ENCODE assay signal across 8 mouse cellular contexts in genomic region chr5:3647708-3648121, GRCm38 (mm10). TPM values are rescaled to one million over a fixed set of nuclear protein-coding genes. Genes with fewer than 3 reads are reported as not detected.
DNase-seq lines count a peak whose midpoint lies in the region; ATAC-seq and TF ChIP-seq lines count a peak whose summit lies in the region.

No protein-coding gene starts in this region.

- peaks cover 2% of the 10 kb centered on the region; the same call in 1 of the 2 replicates for H3K36me3 ChIP-seq in embryonic facial prominence, embryonic 11.5 days (replicated peaks; ENCODE audit: control insufficient read depth, insufficient read depth, low read depth, low read length)
- H3K36me3 ChIP-seq in intestine, postnatal 0 days (ENCODE audit: control insufficient read depth, insufficient read depth): peaks cover 16% of the 10 kb centered on the region
- H3K36me3 ChIP-seq in limb, embryonic 11.5 days (ENCODE audit: control insufficient read depth, insufficient read depth, low read length): no peaks in the 10 kb centered on the region
- peaks cover 17% of the 10 kb centered on the region for H3K36me3 ChIP-seq in midbrain, embryonic 14.5 days (ENCODE audit: control insufficient read depth, insufficient read depth, low read length)
- H3K36me3 ChIP-seq in spleen, adult 2 months (ENCODE audit: control insufficient read depth, insufficient read depth, low read length): peaks cover 12% of the 10 kb centered on the region

- ATAC-seq in embryonic facial prominence, embryonic 11.5 days (replicated peaks; ENCODE audit: insufficient number of reproducible peaks, low FRiP score, low TSS enrichment, low read depth): peak; percentile 96
- ATAC-seq in granulocyte monocyte progenitor cell, adult 5-6 weeks (replicated peaks; ENCODE audit: poor library complexity, severe bottlenecking): peak; percentile 89
- peak; percentile 93 for ATAC-seq in intestine, postnatal 0 days
- ATAC-seq in limb, embryonic 11.5 days (ENCODE audit: insufficient number of reproducible peaks, low FRiP score, low TSS enrichment, low read depth): peak; percentile 96
- peak; percentile 96 for ATAC-seq in midbrain, embryonic 14.5 days (ENCODE audit: low FRiP score, low TSS enrichment)

- H3K9me3 ChIP-seq in embryonic facial prominence, embryonic 11.5 days (replicated peaks; ENCODE audit: control insufficient read depth, low read length): no peaks in the 10 kb centered on the region
- H3K9me3 ChIP-seq in intestine, postnatal 0 days (ENCODE audit: control insufficient read depth): no peaks in the 10 kb centered on the region
- no peaks in the 10 kb centered on the region for H3K9me3 ChIP-seq in limb, embryonic 11.5 days (ENCODE audit: control insufficient read depth, low read length)
- no peaks in the 10 kb centered on the region for H3K9me3 ChIP-seq in midbrain, embryonic 14.5 days (ENCODE audit: control insufficient read depth, low read length)

- H3K4me2 ChIP-seq in embryonic facial prominence, embryonic 11.5 days (ENCODE audit: low read depth, low read length): peak overlapping the region; percentile 43
- peak overlapping the region; percentile 62 for H3K4me2 ChIP-seq in intestine, postnatal 0 days (replicated peaks; ENCODE audit: low read depth)
- peak overlapping the region; percentile 47 for H3K4me2 ChIP-seq in limb, embryonic 11.5 days (ENCODE audit: low read depth, severe bottlenecking)
- H3K4me2 ChIP-seq in midbrain, embryonic 14.5 days (ENCODE audit: low read length): peak overlapping the region; percentile 57

- peak overlapping the region; percentile 91 for H3K9ac ChIP-seq in embryonic facial prominence, embryonic 11.5 days (replicated peaks; ENCODE audit: low read length)
- peak overlapping the region; percentile 92 for H3K9ac ChIP-seq in intestine, postnatal 0 days (ENCODE audit: low read depth, low read length)
- H3K9ac ChIP-seq in limb, embryonic 11.5 days (ENCODE audit: low read length): peak overlapping the region; percentile 88
- H3K9ac ChIP-seq in midbrain, embryonic 14.5 days (replicated peaks; ENCODE audit: low read length): peak overlapping the region; percentile 88

- TF ChIP-seq POLR2A in spleen, adult 2 months (IDR thresholded peaks at IDR 0.05; ENCODE audit: low read depth, low read length): no peak; the same call in 1 of the 2 replicates

- TF ChIP-seq CTCF in intestine, postnatal 0 days (IDR thresholded peaks at IDR 0.05; ENCODE audit: low read depth): peak; percentile 36; the same call in 1 of the 2 replicates
- 0 out of 2 replicates have a peak, but pooled peaks have one; percentile 6 for TF ChIP-seq CTCF in spleen, adult 2 months (IDR thresholded peaks at IDR 0.05; ENCODE audit: extremely low read depth, insufficient read depth, insufficient read length, insufficient replicate concordance)

- WGBS in embryonic facial prominence, embryonic 11.5 days: 0% methylated on average over 22 of the region's 46 CpGs
- under 1% methylated on average over 32 of the region's 46 CpGs for WGBS in intestine, postnatal 0 days
- 0% methylated on average over 16 of the region's 46 CpGs for WGBS in limb, embryonic 11.5 days
- under 1% methylated on average over 22 of the region's 46 CpGs for WGBS in midbrain, embryonic 14.5 days
- under 1% methylated on average over 33 of the region's 46 CpGs for WGBS in spleen, adult 2 months

- H3K4me1 ChIP-seq in embryonic facial prominence, embryonic 11.5 days (ENCODE audit: control insufficient read depth, insufficient read depth, low read length): no peaks in the 10 kb centered on the region
- 0 out of 2 replicates have a peak, but pooled peaks cover 3% of the 10 kb centered on the region for H3K4me1 ChIP-seq in intestine, postnatal 0 days (replicated peaks; ENCODE audit: control insufficient read depth, insufficient read depth, low read length)
- H3K4me1 ChIP-seq in limb, embryonic 11.5 days (ENCODE audit: control insufficient read depth, insufficient read depth, low read length): peaks cover 5% of the 10 kb centered on the region; the same call in 1 of the 2 replicates
- H3K4me1 ChIP-seq in midbrain, embryonic 14.5 days (ENCODE audit: control insufficient read depth, insufficient read depth, low read length): peaks cover 6% of the 10 kb centered on the region; the same call in 1 of the 2 replicates
- no peaks in the 10 kb centered on the region for H3K4me1 ChIP-seq in spleen, adult 2 months (ENCODE audit: control insufficient read depth, insufficient read depth, insufficient read length)

- peak overlapping the region; percentile 81 for H3K27ac ChIP-seq in embryonic facial prominence, embryonic 11.5 days (replicated peaks; ENCODE audit: low read depth, low read length)
- peak overlapping the region; percentile 95 for H3K27ac ChIP-seq in intestine, postnatal 0 days (ENCODE audit: low read depth, low read length)
- peak overlapping the region; percentile 86 for H3K27ac ChIP-seq in limb, embryonic 11.5 days (replicated peaks; ENCODE audit: low read depth, low read length)
- H3K27ac ChIP-seq in midbrain, embryonic 14.5 days (replicated peaks; ENCODE audit: low read depth, low read length): peak overlapping the region; percentile 88
- peak overlapping the region; percentile 91 for H3K27ac ChIP-seq in spleen, adult 2 months (ENCODE audit: insufficient read depth, low read length)

- DNase-seq in 416B (ENCODE audit: low read depth): peak; percentile 94
- DNase-seq in adrenal gland, postnatal 25 days: peak; percentile 88
- DNase-seq in embryonic facial prominence, embryonic 11.5 days (ENCODE audit: low spot score): peak; percentile 92
- DNase-seq in limb, embryonic 11.5 days (ENCODE audit: low spot score): peak; percentile 92
- DNase-seq in midbrain, embryonic 14.5 days: peak; percentile 93
- DNase-seq in spleen, adult 2 months (ENCODE audit: low read depth in 1 of 2, low spot score in 2 of 2): peak; percentile 76 to 91

- peak overlapping the region; percentile 98 for H3K4me3 ChIP-seq in embryonic facial prominence, embryonic 11.5 days (ENCODE audit: low read depth, low read length)
- H3K4me3 ChIP-seq in intestine, postnatal 0 days (ENCODE audit: low read depth, low read length): peak overlapping the region; percentile 97
- H3K4me3 ChIP-seq in limb, embryonic 11.5 days (ENCODE audit: low read depth, low read length): peak overlapping the region; percentile 88
- peak overlapping the region; percentile 96 for H3K4me3 ChIP-seq in midbrain, embryonic 14.5 days (replicated peaks; ENCODE audit: low read depth, low read length)
- peak overlapping the region; percentile 88 for H3K4me3 ChIP-seq in spleen, adult 2 months (ENCODE audit: extremely low read depth, insufficient read depth, insufficient read length)

- no peaks in the 10 kb centered on the region for H3K27me3 ChIP-seq in embryonic facial prominence, embryonic 11.5 days (ENCODE audit: control insufficient read depth, insufficient read depth, low read length)
- no peaks in the 10 kb centered on the region for H3K27me3 ChIP-seq in intestine, postnatal 0 days (replicated peaks; ENCODE audit: control insufficient read depth, insufficient read depth, low read length)
- no peaks in the 10 kb centered on the region for H3K27me3 ChIP-seq in limb, embryonic 11.5 days (ENCODE audit: control insufficient read depth, insufficient read depth, low read length)
- no peaks in the 10 kb centered on the region for H3K27me3 ChIP-seq in midbrain, embryonic 14.5 days (ENCODE audit: control insufficient read depth, insufficient read depth, low read length)
- no peaks in the 10 kb centered on the region for H3K27me3 ChIP-seq in spleen, adult 2 months (ENCODE audit: control insufficient read depth, insufficient read depth, low read length)

RNA-seq across cellular contexts. Expression of gene Tmbim7, which starts 3.3 kb away (rescaled TPM):
- not detected in 2 replicates for total RNA-seq in adrenal gland, postnatal 25 days (2021)
- not detected in 2 replicates for polyA plus RNA-seq in embryonic facial prominence, embryonic 11.5 days (2014; fragmentation: Nextera tagmentation; extraction: Ambion mirVana)
- total RNA-seq in granulocyte monocyte progenitor cell, adult 5-6 weeks (2014; fragmentation: Nextera tagmentation): 2.3 TPM in 1 of 2 replicates, not detected in the other
- total RNA-seq in granulocyte monocyte progenitor cell, adult 5-6 weeks (2017): not detected in 2 replicates
- polyA plus RNA-seq in intestine, postnatal 0 days (2015; fragmentation: Nextera tagmentation; extraction: Ambion mirVana): not detected in 2 replicates
- not detected in 2 replicates for polyA plus RNA-seq in limb, embryonic 11.5 days (2014; fragmentation: Nextera tagmentation; extraction: Ambion mirVana)
- not detected in 2 replicates for polyA plus RNA-seq in midbrain, embryonic 14.5 days (2014; fragmentation: Nextera tagmentation; extraction: Ambion mirVana)
- polyA plus RNA-seq in spleen, adult 2 months (2012; rRNA removed): not detected in 2 replicates

RNA-seq across cellular contexts. Expression of gene Gatad1, which starts 9.3 kb away (rescaled TPM):
- 135 and 166 TPM in 2 replicates for total RNA-seq in adrenal gland, postnatal 25 days (2021)
- polyA plus RNA-seq in embryonic facial prominence, embryonic 11.5 days (2014; fragmentation: Nextera tagmentation; extraction: Ambion mirVana): 69.9 and 74.9 TPM in 2 replicates
- 51.4 and 75.4 TPM in 2 replicates for total RNA-seq in granulocyte monocyte progenitor cell, adult 5-6 weeks (2014; fragmentation: Nextera tagmentation)
- total RNA-seq in granulocyte monocyte progenitor cell, adult 5-6 weeks (2017): 113 and 147 TPM in 2 replicates
- polyA plus RNA-seq in intestine, postnatal 0 days (2015; fragmentation: Nextera tagmentation; extraction: Ambion mirVana): 41.2 and 41.8 TPM in 2 replicates
- polyA plus RNA-seq in limb, embryonic 11.5 days (2014; fragmentation: Nextera tagmentation; extraction: Ambion mirVana): 70.7 and 71.3 TPM in 2 replicates
- polyA plus RNA-seq in midbrain, embryonic 14.5 days (2014; fragmentation: Nextera tagmentation; extraction: Ambion mirVana): 66.9 and 72.5 TPM in 2 replicates
- polyA plus RNA-seq in spleen, adult 2 months (2012; rRNA removed): 15.8 and 21.6 TPM in 2 replicates

RNA-seq across cellular contexts. Expression of gene Rbm48, which starts 51.3 kb away (rescaled TPM):
- 8.3 and 14.9 TPM in 2 replicates for total RNA-seq in adrenal gland, postnatal 25 days (2021)
- polyA plus RNA-seq in embryonic facial prominence, embryonic 11.5 days (2014; fragmentation: Nextera tagmentation; extraction: Ambion mirVana): 16.3 and 17.3 TPM in 2 replicates
- total RNA-seq in granulocyte monocyte progenitor cell, adult 5-6 weeks (2014; fragmentation: Nextera tagmentation): 7.9 and 28.1 TPM in 2 replicates
- 28.5 and 29.8 TPM in 2 replicates for total RNA-seq in granulocyte monocyte progenitor cell, adult 5-6 weeks (2017)
- 5.8 and 6.5 TPM in 2 replicates for polyA plus RNA-seq in intestine, postnatal 0 days (2015; fragmentation: Nextera tagmentation; extraction: Ambion mirVana)
- 14.0 and 15.4 TPM in 2 replicates for polyA plus RNA-seq in limb, embryonic 11.5 days (2014; fragmentation: Nextera tagmentation; extraction: Ambion mirVana)
- 15.7 and 18.5 TPM in 2 replicates for polyA plus RNA-seq in midbrain, embryonic 14.5 days (2014; fragmentation: Nextera tagmentation; extraction: Ambion mirVana)
- polyA plus RNA-seq in spleen, adult 2 months (2012; rRNA removed): 3.3 and 3.4 TPM in 2 replicates

RNA-seq across cellular contexts. Expression of gene Pex1, which starts 51.8 kb away (rescaled TPM):
- 55.4 and 68.8 TPM in 2 replicates for total RNA-seq in adrenal gland, postnatal 25 days (2021)
- polyA plus RNA-seq in embryonic facial prominence, embryonic 11.5 days (2014; fragmentation: Nextera tagmentation; extraction: Ambion mirVana): 13.3 and 13.4 TPM in 2 replicates
- total RNA-seq in granulocyte monocyte progenitor cell, adult 5-6 weeks (2014; fragmentation: Nextera tagmentation): 43.0 and 56.1 TPM in 2 replicates
- total RNA-seq in granulocyte monocyte progenitor cell, adult 5-6 weeks (2017): 10.4 and 20.7 TPM in 2 replicates
- 12.3 and 12.4 TPM in 2 replicates for polyA plus RNA-seq in intestine, postnatal 0 days (2015; fragmentation: Nextera tagmentation; extraction: Ambion mirVana)
- polyA plus RNA-seq in limb, embryonic 11.5 days (2014; fragmentation: Nextera tagmentation; extraction: Ambion mirVana): 13.1 and 17.4 TPM in 2 replicates
- 21.8 and 24.4 TPM in 2 replicates for polyA plus RNA-seq in midbrain, embryonic 14.5 days (2014; fragmentation: Nextera tagmentation; extraction: Ambion mirVana)
- polyA plus RNA-seq in spleen, adult 2 months (2012; rRNA removed): 3.5 and 3.8 TPM in 2 replicates

Comparison
In these comparisons a context has a peak if more than half of its experiments do, and no peak if none do; other contexts are left out.
1. Peak in every context shown above with its lines: DNase-seq, ATAC-seq, H3K4me3 ChIP-seq and H3K27ac ChIP-seq.